Mouse (Mus musculus) left cerebral cortex, adult 18-20 months (tissue): ENCODE measurements at regions not wholly inside any gene's neighbourhood (a gene's known extent, or its start where the extent isn't known, plus 50 kb on each side); places are given as distances from the start of the nearest gene placed in this dataset.
A peak's percentile ranks its signal among the peaks of the same experiment; 100 is the strongest.
"Not testable (repeated sequence)": the region's sequence is repeated elsewhere in the genome, so short reads cannot be mapped to it uniquely, and the experiment has no call there.

Source experiments
- DNase-seq, 2 experiments: peaks; one replicate each; pipeline ENCODE4 v3.0.0; 2021 to 2022; ENCODE audit warnings: low spot score in 2 of 2, mixed read lengths in 1 of 2

GRCm38 (mm10) chrX:64940677-64941446, 106.6 kb upstream of the Ctag2 start:
- peak; percentile 2 to 4 for DNase-seq

DNA sequence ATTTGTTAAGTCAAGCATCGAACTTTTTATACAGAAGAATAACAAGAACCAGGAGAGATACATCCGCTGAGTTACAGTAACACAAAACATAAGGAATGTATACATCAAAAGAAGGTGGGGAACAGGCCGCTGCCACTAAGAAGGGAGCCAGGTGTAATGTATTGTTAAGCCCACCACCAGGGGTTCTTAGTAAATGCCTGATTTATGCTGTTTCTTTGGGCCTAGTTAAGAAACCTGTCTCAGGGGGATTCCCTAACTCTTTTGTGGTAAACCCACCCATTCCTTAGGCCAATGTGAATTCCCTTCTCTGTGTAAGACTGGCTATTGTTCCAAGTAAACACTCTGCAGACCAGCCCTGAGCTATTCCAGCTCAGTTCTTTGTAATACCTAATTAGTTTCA, 68.5 kb upstream of the Ctag2 start:
- DNase-seq: not testable (repeated sequence)
